Mouse (Mus musculus) MEL (cell line): ENCODE data around the gene Ssb. TPM values are rescaled to one million over a fixed set of nuclear protein-coding genes. Genes with fewer than 3 reads are reported as not detected.

Experiments used
- DNase-seq: peaks from one replicate; pipeline ENCODE4 v3.0.0; 2011; ENCODE audit warnings: low read depth, low spot score
- H3K27ac ChIP-seq: 2 replicates; pipeline ENCODE4 v1.5.1; 2012; ENCODE audit warnings: low read depth, mild to moderate bottlenecking, control low read depth, low read length, moderate library complexity; ENCODE audit not compliant: control insufficient read depth
- H3K27me3 ChIP-seq, 2 experiments: fragments of 150-350 bp in 1 of 2; sonication (generic) in 1 of 2; 2 replicates each; pipeline ENCODE4 v1.6.1; 2012; ENCODE audit warnings: low read length in 2 of 2, mild to moderate bottlenecking in 2 of 2, improper control_type of control experiment in 1 of 2, moderate library complexity in 1 of 2; ENCODE audit not compliant: insufficient read depth in 2 of 2, control insufficient read depth in 1 of 2
- H3K36me3 ChIP-seq, 2 experiments: 2 replicates each; pipeline ENCODE4 v1.6.1; 2012 to 2014; ENCODE audit warnings: low read length in 2 of 2, improper control_type of control experiment in 1 of 2, inconsistent platforms in 1 of 2, mild to moderate bottlenecking in 1 of 2; ENCODE audit not compliant: insufficient read depth in 2 of 2, control insufficient read depth in 1 of 2
- H3K4me1 ChIP-seq, 2 experiments: fragments of 150-350 bp in 1 of 2; sonication (generic) in 1 of 2; 2 replicates each; pipeline ENCODE4 v1.6.1; 2012; ENCODE audit warnings: low read length in 2 of 2, improper control_type of control experiment in 1 of 2, mild to moderate bottlenecking in 1 of 2; ENCODE audit not compliant: insufficient read depth in 2 of 2, control insufficient read depth in 1 of 2
- H3K4me3 ChIP-seq, 2 experiments: fragments of 150-350 bp in 1 of 2; sonication (generic) in 1 of 2; 2 replicates each; pipeline ENCODE4 v1.5.1; 2012; ENCODE audit warnings: low read depth in 2 of 2, low read length in 2 of 2, mild to moderate bottlenecking in 2 of 2, moderate library complexity in 2 of 2, control low read depth in 1 of 2, improper control_type of control experiment in 1 of 2; ENCODE audit not compliant: control insufficient read depth in 1 of 2, insufficient read depth in 1 of 2
- H3K79me2 ChIP-seq: 2 replicates; pipeline ENCODE4 v1.6.1; 2012; ENCODE audit warnings: mild to moderate bottlenecking, low read length, moderate library complexity; ENCODE audit not compliant: control insufficient read depth, poor library complexity, insufficient read depth
- H3K9ac ChIP-seq: 2 replicates; pipeline ENCODE4 v1.6.1; 2012; ENCODE audit warnings: low read depth, mild to moderate bottlenecking, control low read depth, low read length, moderate library complexity; ENCODE audit not compliant: control insufficient read depth, poor library complexity, severe bottlenecking
- H3K9me3 ChIP-seq: fragments of 150-350 bp; sonication (generic); replicated peaks from 2 replicates; pipeline ENCODE4 v1.6.1; 2012; ENCODE audit warnings: mild to moderate bottlenecking, low read length, improper control_type of control experiment, moderate library complexity; ENCODE audit not compliant: insufficient read depth
- BHLHE40 ChIP-seq: IDR thresholded peaks from 2 replicates; pipeline ENCODE4 v1.6.1; 2012; ENCODE audit warnings: low read depth, mild to moderate bottlenecking, inconsistent platforms, low read length, improper control_type of control experiment, borderline replicate concordance
- CHD1 ChIP-seq: IDR thresholded peaks from 2 replicates; pipeline ENCODE4 v1.6.1; 2012; ENCODE audit warnings: low read depth, mild to moderate bottlenecking, inconsistent platforms, low read length, improper control_type of control experiment
- CHD2 ChIP-seq: IDR thresholded peaks from 2 replicates; pipeline ENCODE4 v1.6.1; 2011; ENCODE audit warnings: low read length, improper control_type of control experiment
- CTCF ChIP-seq, 3 experiments: IDR thresholded peaks in 2 of 3; conservative IDR thresholded peaks in 1 of 3; 2 replicates each; pipeline ENCODE4 v1.5.1; 2011 to 2012; ENCODE audit warnings: low read length in 3 of 3, low read depth in 2 of 3, mild to moderate bottlenecking in 2 of 3, improper control_type of control experiment in 1 of 3, inconsistent platforms in 1 of 3, mixed read lengths in 1 of 3, moderate library complexity in 1 of 3; ENCODE audit not compliant: control insufficient read depth in 1 of 3, insufficient read depth in 1 of 3, poor library complexity in 1 of 3, severe bottlenecking in 1 of 3
- ELF1 ChIP-seq: IDR thresholded peaks from 2 replicates; pipeline ENCODE4 v1.6.1; 2014; ENCODE audit warnings: low read depth, mild to moderate bottlenecking, inconsistent platforms, low read length, improper control_type of control experiment, moderate library complexity
- EP300 ChIP-seq, 2 experiments: IDR thresholded peaks; 2 replicates each; pipeline ENCODE4 v1.6.1; 2011; ENCODE audit warnings: improper control_type of control experiment in 2 of 2, low read length in 2 of 2, low read depth in 1 of 2, mild to moderate bottlenecking in 1 of 2
- ETS1 ChIP-seq: IDR thresholded peaks from 2 replicates; pipeline ENCODE4 v1.6.1; 2012; ENCODE audit warnings: low read depth, mild to moderate bottlenecking, inconsistent platforms, low read length, improper control_type of control experiment, moderate library complexity
- GABPA ChIP-seq: IDR thresholded peaks from 2 replicates; pipeline ENCODE4 v1.6.1; 2012; ENCODE audit warnings: low read depth, mild to moderate bottlenecking, inconsistent platforms, low read length, improper control_type of control experiment, moderate library complexity
- GATA1 ChIP-seq: IDR thresholded peaks from 2 replicates; pipeline ENCODE4 v1.6.1; 2011; ENCODE audit warnings: low read depth, low read length, improper control_type of control experiment
- HCFC1 ChIP-seq: IDR thresholded peaks from 2 replicates; pipeline ENCODE4 v1.6.1; 2012; ENCODE audit warnings: low read depth, mild to moderate bottlenecking, inconsistent platforms, low read length, improper control_type of control experiment, moderate library complexity
- JUND ChIP-seq: IDR thresholded peaks from 2 replicates; pipeline ENCODE4 v1.6.1; 2011; ENCODE audit warnings: low read depth, mild to moderate bottlenecking, improper control_type of control experiment, low read length
- KAT2A ChIP-seq: conservative IDR thresholded peaks from 2 replicates; pipeline ENCODE4 v1.6.1; 2012; ENCODE audit warnings: low read depth, low read length, improper control_type of control experiment, inconsistent platforms
- MAFK ChIP-seq: IDR thresholded peaks from 2 replicates; pipeline ENCODE4 v1.6.1; 2011; ENCODE audit warnings: low read depth, mild to moderate bottlenecking, low read length, improper control_type of control experiment, borderline replicate concordance
- MAX ChIP-seq: IDR thresholded peaks from 2 replicates; pipeline ENCODE4 v1.6.1; 2011; ENCODE audit warnings: low read length, improper control_type of control experiment
- MEF2A ChIP-seq: IDR thresholded peaks from 2 replicates; pipeline ENCODE4 v1.6.1; 2014; ENCODE audit warnings: low read depth, mild to moderate bottlenecking, inconsistent platforms, low read length, improper control_type of control experiment; ENCODE audit not compliant: poor library complexity, insufficient replicate concordance, severe bottlenecking; ENCODE audit errors: extremely low read depth
- MXI1 ChIP-seq: IDR thresholded peaks from 2 replicates; pipeline ENCODE4 v1.6.1; 2011; ENCODE audit warnings: mild to moderate bottlenecking, low read depth, low read length, improper control_type of control experiment
- MYB ChIP-seq: IDR thresholded peaks from 2 replicates; pipeline ENCODE4 v1.6.1; 2011; ENCODE audit warnings: mild to moderate bottlenecking, low read depth, low read length, improper control_type of control experiment
- MYC ChIP-seq: IDR thresholded peaks from 2 replicates; pipeline ENCODE4 v1.6.1; 2011; ENCODE audit warnings: low read depth, mild to moderate bottlenecking, low read length, improper control_type of control experiment, moderate library complexity
- NRF1 ChIP-seq: IDR thresholded peaks from 2 replicates; pipeline ENCODE4 v1.6.1; 2014; ENCODE audit warnings: low read depth, mild to moderate bottlenecking, inconsistent platforms, low read length, improper control_type of control experiment, moderate library complexity; ENCODE audit not compliant: poor library complexity, insufficient read depth, severe bottlenecking
- POLR2A ChIP-seq, 2 experiments: IDR thresholded peaks; 2 replicates each; pipeline ENCODE4 v1.6.1; 2011 to 2012; ENCODE audit warnings: low read length in 2 of 2, mild to moderate bottlenecking in 2 of 2, control low read depth in 1 of 2, improper control_type of control experiment in 1 of 2, low read depth in 1 of 2, moderate library complexity in 1 of 2; ENCODE audit not compliant: control insufficient read depth in 1 of 2, insufficient read depth in 1 of 2, poor library complexity in 1 of 2
- POLR2AphosphoS2 ChIP-seq: IDR thresholded peaks from 2 replicates; pipeline ENCODE4 v1.6.1; 2011; ENCODE audit warnings: low read length, improper control_type of control experiment
- POLR2AphosphoS5 ChIP-seq: IDR thresholded peaks from 2 replicates; pipeline ENCODE4 v1.6.1; 2012; ENCODE audit warnings: low read depth, borderline replicate concordance, mild to moderate bottlenecking, inconsistent platforms, low read length, moderate library complexity, mixed read lengths
- RAD21 ChIP-seq: IDR thresholded peaks from 2 replicates; pipeline ENCODE4 v1.6.1; 2011; ENCODE audit warnings: mild to moderate bottlenecking, low read depth, low read length, improper control_type of control experiment
- RCOR1 ChIP-seq: IDR thresholded peaks from 2 replicates; pipeline ENCODE4 v1.6.1; 2012; ENCODE audit warnings: low read depth, mild to moderate bottlenecking, inconsistent platforms, low read length, improper control_type of control experiment
- SIN3A ChIP-seq: IDR thresholded peaks from 2 replicates; pipeline ENCODE4 v1.6.1; 2012; ENCODE audit warnings: low read length, improper control_type of control experiment, inconsistent platforms
- SMC3 ChIP-seq: IDR thresholded peaks from 2 replicates; pipeline ENCODE4 v1.6.1; 2011; ENCODE audit warnings: low read depth, low read length, improper control_type of control experiment
- TAL1 ChIP-seq: IDR thresholded peaks from 2 replicates; pipeline ENCODE4 v1.6.1; 2012; ENCODE audit warnings: mild to moderate bottlenecking, inconsistent platforms, low read length, moderate library complexity, mixed read lengths
- TBP ChIP-seq: IDR thresholded peaks from 2 replicates; pipeline ENCODE4 v1.8.0; 2011; ENCODE audit warnings: low read depth, low read length, improper control_type of control experiment
- USF1 ChIP-seq: IDR thresholded peaks from 2 replicates; pipeline ENCODE4 v1.6.1; 2014; ENCODE audit warnings: low read depth, mild to moderate bottlenecking, inconsistent platforms, low read length, improper control_type of control experiment, moderate library complexity
- USF2 ChIP-seq, 2 experiments: IDR thresholded peaks; 2 replicates each; pipeline ENCODE4 v1.6.1; 2011 to 2012; ENCODE audit warnings: improper control_type of control experiment in 2 of 2, low read length in 2 of 2, borderline replicate concordance in 1 of 2, inconsistent platforms in 1 of 2, low read depth in 1 of 2, mild to moderate bottlenecking in 1 of 2; ENCODE audit not compliant: insufficient read depth in 1 of 2
- ZKSCAN1 ChIP-seq: IDR thresholded peaks from 2 replicates; pipeline ENCODE4 v1.6.1; 2012; ENCODE audit warnings: low read depth, mild to moderate bottlenecking, inconsistent platforms, low read length, improper control_type of control experiment, moderate library complexity
- ZMIZ1 ChIP-seq: IDR thresholded peaks from 2 replicates; pipeline ENCODE4 v1.6.1; 2012; ENCODE audit warnings: low read depth, mild to moderate bottlenecking, inconsistent platforms, low read length, improper control_type of control experiment, moderate library complexity
- ZNF384 ChIP-seq: IDR thresholded peaks from 2 replicates; pipeline ENCODE4 v1.6.1; 2012; ENCODE audit warnings: low read depth, mild to moderate bottlenecking, inconsistent platforms, low read length, improper control_type of control experiment
- polyA plus RNA-seq, 2 experiments: library from polyadenylated mRNA; stranded (reverse) in 1 of 2; unstranded in 1 of 2; fragments of >175 nt in 1 of 2; fragments of >200 nt in 1 of 2; gene quantifications; 2 replicates each; pipeline versions ENCODE4 v1.2.1 to v1.2.4; 2012; ENCODE audit warnings: low replicate concordance in 2 of 2, low read depth in 1 of 2; ENCODE audit not compliant: insufficient read length in 2 of 2, insufficient read depth in 1 of 2, missing spikeins in 1 of 2
- total RNA-seq: library from RNA; depleted of rRNA; stranded (reverse); fragments of 300-350 nt; gene quantifications from 2 replicates; pipeline ENCODE4 v1.2.3, GENCODE M21; 2012

Gene Ssb
- total and polyA plus RNA-seq, 3 experiments = 219 to 1,377 (median 357) TPM

DNA sequence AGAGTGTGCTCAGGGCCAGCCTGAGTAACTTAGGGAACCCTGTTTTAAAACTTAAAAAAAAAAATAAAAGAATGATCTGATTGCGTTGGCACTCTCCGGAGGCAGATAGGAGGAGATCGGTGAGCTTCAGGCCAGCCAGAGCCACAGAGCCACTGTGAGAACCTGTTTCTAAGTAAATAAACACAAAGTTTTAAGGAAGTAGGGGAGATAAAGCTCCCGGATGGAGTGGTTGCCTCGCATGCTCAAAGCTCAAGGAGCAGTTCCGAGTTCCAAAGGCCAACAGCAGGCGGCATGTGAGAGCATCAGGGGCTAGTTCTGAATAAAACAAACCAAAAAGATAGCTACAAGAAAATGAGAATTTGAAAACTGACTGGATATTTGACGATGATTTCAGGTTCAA lies 5.0 kb upstream of the Ssb start (continued):
- TF ChIP-seq MXI1 (peak; percentile 88), ZMIZ1 (no peak), SMC3 (peak; percentile 67), ZKSCAN1 (no peak), BHLHE40 (no peak)

GRCm38 (mm10) chr2:69857882-69858281 lies 3.5 kb upstream of the Ssb start:
- no peak overlapping the region for H3K4me3 ChIP-seq
- peaks cover 8 to 14% of the 10 kb centered on the region in 2 experiments for H3K4me1 ChIP-seq
- DNase-seq = peak; percentile 55

DNA sequence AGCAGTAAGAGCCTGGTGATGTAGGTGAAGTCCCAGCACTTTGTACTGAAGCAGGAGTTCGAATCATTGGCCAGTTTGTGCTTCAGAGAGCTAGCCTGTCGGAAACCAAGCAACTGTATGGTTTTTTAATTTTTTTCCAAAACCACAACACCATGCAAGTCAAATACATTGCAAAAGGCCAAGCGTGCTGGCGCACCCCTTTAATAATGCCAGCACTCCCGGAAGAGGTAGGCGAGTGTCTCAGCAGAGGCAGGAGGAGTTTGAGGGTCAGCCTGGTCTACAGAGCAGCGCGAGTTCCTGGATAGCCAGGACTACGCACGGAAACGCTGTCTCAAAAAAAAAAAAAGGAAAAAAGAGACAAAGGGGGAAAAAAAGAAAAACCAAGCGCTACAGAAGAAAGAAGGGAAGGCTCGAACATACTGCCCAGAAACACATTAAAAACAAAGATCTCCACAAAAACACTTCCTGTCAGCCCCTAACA lies 350 bp upstream of the Ssb start:
- Histone ChIP-seq H3K27me3 (no peaks in the 10 kb centered on the region), H3K27ac (peak overlapping the region; percentile 78), H3K4me3 (peak overlapping the region; percentile 68 to 99), H3K79me2 (peaks cover 34% of the 10 kb centered on the region), H3K4me1 (peaks cover 7 to 12% of the 10 kb centered on the region in 2 experiments), H3K36me3 (peaks cover 27 to 33% of the 10 kb centered on the region in 2 experiments), H3K9ac (peak overlapping the region; percentile 73), H3K9me3 (no peaks in the 10 kb centered on the region)
- DNase-seq = peak; percentile 74
- TF ChIP-seq TAL1 = no peak
- no peak for TF ChIP-seq CTCF (IDR thresholded peaks at IDR 0.05 in 2 of 3, conservative IDR thresholded peaks at IDR 0.05 in 1 of 3; ENCODE audit: control insufficient read depth in 1 of 3, insufficient read depth in 1 of 3, low read depth in 2 of 3, low read length in 3 of 3, poor library complexity in 1 of 3, severe bottlenecking in 1 of 3)
- TF ChIP-seq ETS1 = 0 out of 2 replicates have a peak, but pooled peaks have one; percentile 9
- TF ChIP-seq ZMIZ1 = no peak
- TF ChIP-seq POLR2A (IDR thresholded peaks at IDR 0.05; ENCODE audit: control insufficient read depth in 1 of 2, insufficient read depth in 1 of 2, low read depth in 1 of 2, low read length in 2 of 2, poor library complexity in 1 of 2) = no peak; a peak in 1 of 4 replicates
- TF ChIP-seq TBP = no peak
- TF ChIP-seq MXI1 = no peak
- TF ChIP-seq ELF1 = peak; percentile 53
- no peak for TF ChIP-seq USF2 (IDR thresholded peaks at IDR 0.05; ENCODE audit: borderline replicate concordance in 1 of 2, insufficient read depth in 1 of 2, low read depth in 1 of 2, low read length in 2 of 2)
- no peak for TF ChIP-seq MYB
- 0 out of 2 replicates have a peak, but pooled peaks have one; percentile 33 for TF ChIP-seq MYC
- TF ChIP-seq ZNF384 = peak; percentile 91
- TF ChIP-seq MAFK = no peak
- TF ChIP-seq POLR2AphosphoS5 = no peak
- no peak for TF ChIP-seq POLR2AphosphoS2
- no peak for TF ChIP-seq RCOR1
- peak; percentile 87 for TF ChIP-seq SIN3A
- TF ChIP-seq NRF1 = no peak

More at GRCm38 (mm10) chr2:69857882-69858281, 3.5 kb upstream of the Ssb start:
- Histone ChIP-seq H3K79me2 (peaks cover 15% of the 10 kb centered on the region), H3K9ac (no peak overlapping the region), H3K36me3 (peaks cover 0 to 17% of the 10 kb centered on the region in 2 experiments; a peak in 3 of 4 replicates), H3K9me3 (no peaks in the 10 kb centered on the region), H3K27ac (no peak overlapping the region), H3K27me3 (no peaks in the 10 kb centered on the region)
- no peak for TF ChIP-seq KAT2A
- TF ChIP-seq GATA1 = no peak
- no peak for TF ChIP-seq MEF2A
- TF ChIP-seq MAX = no peak
- no peak for TF ChIP-seq MYB
- no peak for TF ChIP-seq ETS1
- TF ChIP-seq HCFC1 = no peak
- TF ChIP-seq GABPA = no peak
- no peak for TF ChIP-seq POLR2A (IDR thresholded peaks at IDR 0.05; ENCODE audit: control insufficient read depth in 1 of 2, insufficient read depth in 1 of 2, low read depth in 1 of 2, low read length in 2 of 2, poor library complexity in 1 of 2)
- no peak for TF ChIP-seq CHD1
- no peak for TF ChIP-seq SIN3A
- no peak for TF ChIP-seq TAL1
- no peak for TF ChIP-seq JUND
- TF ChIP-seq CTCF (IDR thresholded peaks at IDR 0.05 in 2 of 3, conservative IDR thresholded peaks at IDR 0.05 in 1 of 3; ENCODE audit: control insufficient read depth in 1 of 3, insufficient read depth in 1 of 3, low read depth in 2 of 3, low read length in 3 of 3, poor library complexity in 1 of 3, severe bottlenecking in 1 of 3) = peak; percentile 24 to 58 (median 38); a peak in 5 of 6 replicates
- TF ChIP-seq CHD2 = no peak
- TF ChIP-seq RCOR1 = no peak
- TF ChIP-seq ZKSCAN1 = no peak
- TF ChIP-seq ZMIZ1 = no peak
- peak; percentile 51 for TF ChIP-seq RAD21
- TF ChIP-seq SMC3 = peak; percentile 28; the same call in 1 of the 2 replicates
- no peak for TF ChIP-seq USF1
- TF ChIP-seq ZNF384 = peak; percentile 80
- no peak for TF ChIP-seq EP300 (IDR thresholded peaks at IDR 0.05; ENCODE audit: low read depth in 1 of 2, low read length in 2 of 2)
